Mouse (Mus musculus): Measurements from ENCODE around the gene Prrg2. TPM values are rescaled to one million over a fixed set of nuclear protein-coding genes. Genes with fewer than 3 reads are reported as not detected.

The Prrg2 gene
- total and polyA plus RNA-seq, 2 experiments = 26.1 to 74.1 TPM

DNA sequence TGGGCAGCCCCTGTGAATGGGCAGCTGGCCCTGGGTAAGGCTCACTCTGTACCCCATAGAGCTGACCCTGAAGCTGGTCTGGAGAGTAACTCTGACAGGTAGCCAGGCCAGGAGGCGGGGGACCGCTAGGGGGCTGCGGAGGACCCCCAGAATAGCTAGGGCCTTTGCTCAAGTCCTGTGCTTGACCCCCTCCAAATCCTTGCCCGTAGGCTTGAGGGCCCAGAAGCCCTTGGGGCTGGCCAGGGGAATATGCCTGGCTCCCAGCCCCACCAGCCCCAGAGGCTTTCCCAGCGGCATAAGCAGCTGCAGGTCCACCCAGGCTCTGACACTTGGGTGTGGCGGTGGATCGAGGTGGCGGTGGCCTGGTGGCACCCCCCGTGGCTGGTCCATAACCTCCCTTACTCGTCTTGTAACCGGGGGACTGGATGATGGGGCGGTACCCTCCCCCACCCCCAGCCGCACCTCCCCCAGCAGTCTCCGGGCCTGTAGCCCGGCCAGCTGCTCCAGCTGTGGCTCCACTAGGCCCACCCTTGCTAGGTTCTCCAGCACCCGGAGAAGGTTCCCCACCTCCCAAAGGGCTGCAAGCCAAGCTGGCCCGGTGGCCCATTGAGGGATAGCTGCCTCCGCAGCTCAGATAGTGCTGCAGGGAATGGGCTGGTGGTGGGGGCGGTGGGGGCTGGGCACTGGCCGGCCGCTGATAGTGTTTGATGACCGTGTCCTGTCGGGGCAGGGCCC, 13.4 kb downstream of the Prrg2 start:
- H3K27me3 ChIP-seq (ENCODE audit: control insufficient read depth, insufficient read depth, low read length) = no peaks in the 10 kb centered on the region
- TF ChIP-seq CTCF (IDR thresholded peaks at IDR 0.05; ENCODE audit: low read depth, low read length) = no peak
- TF ChIP-seq POLR2A (IDR thresholded peaks at IDR 0.05; ENCODE audit: extremely low read depth, insufficient read depth, low read length) = no peak
- H3K79me2 ChIP-seq (ENCODE audit: control insufficient read depth, insufficient read depth, low read length) = peaks cover 11% of the 10 kb centered on the region
- H3K4me1 ChIP-seq (ENCODE audit: control insufficient read depth, insufficient read depth, low read length) = peaks cover 7% of the 10 kb centered on the region
- no peak for DNase-seq (ENCODE audit: extremely low read depth, low read depth, low spot score)
- 0 out of 2 replicates have a peak, but pooled peaks cover 2% of the 10 kb centered on the region for H3K36me3 ChIP-seq (ENCODE audit: control insufficient read depth, insufficient read depth, low read length)
- no peak overlapping the region for H3K4me3 ChIP-seq (ENCODE audit: insufficient read depth, low read depth, low read length)
- no peak overlapping the region for H3K27ac ChIP-seq (replicated peaks; ENCODE audit: insufficient read depth, low read depth, low read length)
- WGBS = 94% methylated on average over 23 of the region's 23 CpGs
- no peak overlapping the region for H3K9ac ChIP-seq (ENCODE audit: low read depth, low read length)

DNA sequence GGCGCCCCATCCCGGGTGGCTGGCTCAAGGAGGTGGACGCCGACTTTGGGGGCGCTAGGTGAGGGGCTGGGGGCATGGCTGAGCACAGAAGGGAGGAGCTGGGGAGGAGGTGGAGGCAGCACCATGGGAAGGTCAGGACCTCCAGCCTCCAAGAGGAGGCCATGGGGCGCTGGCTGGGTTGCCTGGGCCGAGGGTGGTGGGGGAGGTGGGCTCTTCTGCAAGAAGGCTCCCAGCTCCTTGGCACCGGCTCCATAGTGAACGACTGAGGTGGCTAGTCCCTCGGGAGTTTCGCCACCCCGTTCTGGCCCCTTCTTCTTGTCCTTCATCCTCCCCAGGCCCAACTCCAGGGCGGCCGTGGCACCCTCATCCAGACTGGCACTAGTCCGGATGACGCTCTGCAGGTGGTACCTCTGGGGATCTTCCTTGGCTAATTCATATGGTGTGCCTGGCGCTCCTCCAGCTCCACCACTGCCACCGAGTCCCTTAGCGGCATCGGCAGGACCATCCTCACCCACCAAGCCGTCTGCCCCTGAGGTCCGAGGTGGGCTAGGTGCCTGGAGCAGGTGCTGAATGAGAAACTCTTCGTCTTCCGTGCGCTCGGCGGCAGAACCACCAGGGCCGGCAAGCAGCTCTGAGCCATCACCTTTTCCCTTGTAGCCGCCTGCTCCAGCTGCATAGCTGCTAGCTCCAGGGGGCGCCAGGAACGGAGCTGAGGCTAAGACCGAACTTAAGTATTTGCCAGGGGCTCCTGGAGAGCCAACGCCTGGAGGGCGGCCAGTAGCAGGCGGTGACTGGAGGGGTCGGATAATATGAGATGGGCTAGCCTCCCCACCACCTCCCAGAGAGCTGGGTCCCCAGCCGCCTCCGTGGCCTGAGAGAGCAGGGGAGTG, 14.2 kb downstream of the Prrg2 start:
- DNase-seq (ENCODE audit: extremely low read depth, low read depth, low spot score) = no peak
- Histone ChIP-seq H3K9ac (ENCODE audit: low read depth, low read length) (no peak overlapping the region), H3K27me3 (ENCODE audit: control insufficient read depth, insufficient read depth, low read length) (no peaks in the 10 kb centered on the region), H3K36me3 (ENCODE audit: control insufficient read depth, insufficient read depth, low read length) (peaks cover 5% of the 10 kb centered on the region; the same call in 1 of the 2 replicates), H3K4me3 (ENCODE audit: insufficient read depth, low read depth, low read length) (no peak overlapping the region), H3K79me2 (ENCODE audit: control insufficient read depth, insufficient read depth, low read length) (peaks cover 11% of the 10 kb centered on the region), H3K27ac (replicated peaks; ENCODE audit: insufficient read depth, low read depth, low read length) (no peak overlapping the region), H3K4me1 (ENCODE audit: control insufficient read depth, insufficient read depth, low read length) (peaks cover 7% of the 10 kb centered on the region)
- 95% methylated on average over 38 of the region's 38 CpGs for WGBS
- TF ChIP-seq POLR2A (IDR thresholded peaks at IDR 0.05; ENCODE audit: extremely low read depth, insufficient read depth, low read length) (no peak), CTCF (IDR thresholded peaks at IDR 0.05; ENCODE audit: low read depth, low read length) (no peak)

DNA sequence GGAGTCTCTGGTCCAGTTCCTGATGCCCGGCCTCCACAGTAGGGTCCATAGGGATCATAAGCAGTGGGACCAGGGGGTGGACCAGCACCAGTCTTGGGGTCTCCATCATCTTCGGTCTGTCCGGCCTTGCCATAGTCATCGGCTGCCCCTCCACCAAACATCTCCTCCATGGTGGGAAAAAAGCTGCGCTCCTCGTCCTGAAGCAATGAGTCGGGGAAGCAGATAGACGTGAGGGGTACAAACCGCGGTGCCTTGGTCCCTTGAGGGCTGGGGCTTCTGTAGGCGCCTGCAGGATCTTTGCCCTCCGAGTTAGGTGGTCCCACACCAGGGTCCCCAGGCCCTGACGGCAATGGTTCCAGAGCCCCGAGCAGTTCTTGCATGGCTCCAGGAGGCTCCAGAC, 15.0 kb downstream of the Prrg2 start:
- Histone ChIP-seq H3K4me1 (ENCODE audit: control insufficient read depth, insufficient read depth, low read length) (peaks cover 7% of the 10 kb centered on the region), H3K27me3 (ENCODE audit: control insufficient read depth, insufficient read depth, low read length) (no peaks in the 10 kb centered on the region), H3K27ac (replicated peaks; ENCODE audit: insufficient read depth, low read depth, low read length) (no peak overlapping the region), H3K4me3 (ENCODE audit: insufficient read depth, low read depth, low read length) (no peak overlapping the region), H3K36me3 (ENCODE audit: control insufficient read depth, insufficient read depth, low read length) (peaks cover 5% of the 10 kb centered on the region; the same call in 1 of the 2 replicates), H3K9ac (ENCODE audit: low read depth, low read length) (no peak overlapping the region), H3K79me2 (ENCODE audit: control insufficient read depth, insufficient read depth, low read length) (peaks cover 11% of the 10 kb centered on the region)
- no peak for TF ChIP-seq POLR2A (IDR thresholded peaks at IDR 0.05; ENCODE audit: extremely low read depth, insufficient read depth, low read length)
- no peak for TF ChIP-seq CTCF (IDR thresholded peaks at IDR 0.05; ENCODE audit: low read depth, low read length)
- 99% methylated on average over 14 of the region's 14 CpGs for whole genome bisulfite sequencing
- no peak for DNase-seq (ENCODE audit: extremely low read depth, low read depth, low spot score)

DNA sequence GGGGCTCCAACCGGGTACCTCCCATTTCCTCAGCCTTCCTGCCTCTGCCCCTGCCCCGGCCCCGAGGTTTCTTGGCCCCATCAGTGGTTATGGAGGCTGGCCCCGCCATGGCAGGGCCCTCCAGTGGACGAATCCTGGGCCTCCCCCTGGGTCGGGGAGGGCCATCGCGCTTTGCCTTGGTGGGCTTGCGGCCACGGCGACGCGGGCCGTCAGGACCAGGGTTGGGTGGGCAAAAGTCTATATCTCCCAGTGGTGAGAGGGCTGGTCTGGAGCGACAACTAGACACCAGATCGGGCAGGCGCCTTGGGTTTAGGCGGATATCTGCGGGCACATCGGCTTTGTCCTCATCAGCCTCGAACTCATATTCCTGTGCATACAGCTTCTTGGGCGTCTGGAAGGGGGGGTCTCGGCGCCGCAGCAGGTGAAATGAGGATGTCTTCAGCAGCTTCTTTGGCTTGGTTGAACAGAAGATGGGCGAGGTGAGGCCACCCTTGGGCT, 15.6 kb downstream of the Prrg2 start:
- Histone ChIP-seq H3K27me3 (ENCODE audit: control insufficient read depth, insufficient read depth, low read length) (no peaks in the 10 kb centered on the region), H3K9ac (ENCODE audit: low read depth, low read length) (no peak overlapping the region), H3K27ac (replicated peaks; ENCODE audit: insufficient read depth, low read depth, low read length) (no peak overlapping the region), H3K4me3 (ENCODE audit: insufficient read depth, low read depth, low read length) (no peak overlapping the region), H3K4me1 (ENCODE audit: control insufficient read depth, insufficient read depth, low read length) (peaks cover 6% of the 10 kb centered on the region), H3K36me3 (ENCODE audit: control insufficient read depth, insufficient read depth, low read length) (peaks cover 10% of the 10 kb centered on the region; the same call in 1 of the 2 replicates), H3K79me2 (ENCODE audit: control insufficient read depth, insufficient read depth, low read length) (peaks cover 8% of the 10 kb centered on the region)
- 95% methylated on average over 26 of the region's 26 CpGs for WGBS
- TF ChIP-seq POLR2A (IDR thresholded peaks at IDR 0.05; ENCODE audit: extremely low read depth, insufficient read depth, low read length) (no peak), CTCF (IDR thresholded peaks at IDR 0.05; ENCODE audit: low read depth, low read length) (no peak)
- DNase-seq (ENCODE audit: extremely low read depth, low read depth, low spot score) = no peak

DNA sequence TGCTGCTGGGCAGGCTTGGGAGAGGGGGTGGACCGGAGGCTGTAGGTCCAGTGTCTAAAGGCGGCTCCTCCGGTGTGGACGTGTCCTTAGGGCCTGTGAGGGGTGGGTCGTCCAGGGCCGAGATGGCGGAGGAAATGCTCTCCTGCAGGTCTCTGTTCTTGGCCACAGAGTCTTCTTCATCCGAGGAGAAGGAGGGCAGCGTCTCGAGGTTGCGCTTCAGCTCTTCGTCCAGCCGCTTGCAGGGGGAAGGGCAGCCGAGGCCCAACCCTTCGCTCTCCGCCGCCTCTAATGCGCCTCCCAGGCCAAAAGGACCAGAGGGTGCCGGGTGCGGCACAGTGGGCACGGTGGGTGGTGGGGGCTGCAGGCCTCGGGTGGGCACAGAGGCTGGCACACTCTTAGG, 16.7 kb downstream of the Prrg2 start:
- Histone ChIP-seq H3K9ac (ENCODE audit: low read depth, low read length) (no peak overlapping the region), H3K4me1 (ENCODE audit: control insufficient read depth, insufficient read depth, low read length) (no peaks in the 10 kb centered on the region), H3K79me2 (ENCODE audit: control insufficient read depth, insufficient read depth, low read length) (peaks cover 5% of the 10 kb centered on the region), H3K36me3 (ENCODE audit: control insufficient read depth, insufficient read depth, low read length) (peaks cover 10% of the 10 kb centered on the region; the same call in 1 of the 2 replicates), H3K4me3 (ENCODE audit: insufficient read depth, low read depth, low read length) (no peak overlapping the region), H3K27me3 (ENCODE audit: control insufficient read depth, insufficient read depth, low read length) (no peaks in the 10 kb centered on the region), H3K27ac (replicated peaks; ENCODE audit: insufficient read depth, low read depth, low read length) (no peak overlapping the region)
- 95% methylated on average over 22 of the region's 22 CpGs for whole genome bisulfite sequencing
- TF ChIP-seq POLR2A (IDR thresholded peaks at IDR 0.05; ENCODE audit: extremely low read depth, insufficient read depth, low read length) = no peak
- no peak for TF ChIP-seq CTCF (IDR thresholded peaks at IDR 0.05; ENCODE audit: low read depth, low read length)
- DNase-seq (ENCODE audit: extremely low read depth, low read depth, low spot score) = no peak

Data from liver, adult 2 months (tissue).